Mouse (Mus musculus): Measurements from ENCODE around the gene Xbp1. TPM values are rescaled to one million over a fixed set of nuclear protein-coding genes. Genes with fewer than 3 reads are reported as not detected.
A peak's percentile ranks its signal among the peaks of the same experiment; 100 is the strongest.

Gene Xbp1
- polyA plus RNA-seq, 1 experiment from 2014 or later, result 161 TPM

DNA sequence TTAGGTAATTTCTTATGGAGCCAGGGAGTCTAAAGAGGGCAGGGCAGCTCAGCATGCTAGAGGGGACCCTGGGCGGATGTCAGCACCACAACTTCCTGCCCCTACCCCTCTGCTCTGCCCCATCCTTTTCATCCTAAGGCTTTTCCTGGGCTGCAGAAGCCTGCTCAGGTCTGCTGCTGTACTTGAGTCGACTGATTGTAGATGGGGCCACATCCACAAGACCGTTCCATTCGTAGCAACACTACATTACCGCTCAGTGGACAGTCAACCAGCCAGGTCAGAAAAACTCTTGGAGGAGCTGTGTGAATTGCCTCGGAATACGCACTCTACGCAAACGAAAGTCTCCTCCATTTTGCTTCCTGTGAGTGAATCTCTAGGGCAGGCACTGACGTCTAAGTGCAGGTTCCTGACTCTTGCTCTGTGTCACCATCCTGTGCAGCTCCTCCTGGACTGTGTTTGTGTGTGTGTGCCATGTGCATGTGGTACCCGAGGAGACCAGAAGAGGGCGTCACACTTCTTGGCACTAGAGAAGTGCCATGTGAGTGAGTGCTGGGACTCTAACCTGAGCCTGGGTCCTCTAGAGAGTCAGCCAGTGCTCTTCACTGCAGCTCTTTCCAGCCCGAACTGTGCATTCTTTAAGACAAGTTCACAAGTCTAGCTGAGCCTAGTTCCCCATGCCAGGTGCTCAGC, 23.8 kb upstream of the Xbp1 start:
- H3K36me3 ChIP-seq (replicated peaks; ENCODE audit: control insufficient read depth, insufficient read depth, low read depth, low read length), result no peaks in the 10 kb centered on the region
- H3K9me3 ChIP-seq (replicated peaks; ENCODE audit: control insufficient read depth, low read length), result no peaks in the 10 kb centered on the region
- H3K4me2 ChIP-seq (ENCODE audit: low read depth, low read length), result no peak overlapping the region
- no peaks in the 10 kb centered on the region for H3K27me3 ChIP-seq (ENCODE audit: control insufficient read depth, insufficient read depth, low read length)
- ATAC-seq (replicated peaks; ENCODE audit: insufficient number of reproducible peaks, low FRiP score, low TSS enrichment, low read depth), result no peak
- DNase-seq (ENCODE audit: low spot score), result no peak
- H3K27ac ChIP-seq (replicated peaks; ENCODE audit: low read depth, low read length), result no peak overlapping the region
- H3K9ac ChIP-seq (replicated peaks; ENCODE audit: low read length), result no peak overlapping the region
- no peaks in the 10 kb centered on the region for H3K4me1 ChIP-seq (ENCODE audit: control insufficient read depth, insufficient read depth, low read length)
- 92% methylated on average over 13 of the region's 13 CpGs for WGBS
- H3K4me3 ChIP-seq (ENCODE audit: low read depth, low read length), result no peak overlapping the region

DNA sequence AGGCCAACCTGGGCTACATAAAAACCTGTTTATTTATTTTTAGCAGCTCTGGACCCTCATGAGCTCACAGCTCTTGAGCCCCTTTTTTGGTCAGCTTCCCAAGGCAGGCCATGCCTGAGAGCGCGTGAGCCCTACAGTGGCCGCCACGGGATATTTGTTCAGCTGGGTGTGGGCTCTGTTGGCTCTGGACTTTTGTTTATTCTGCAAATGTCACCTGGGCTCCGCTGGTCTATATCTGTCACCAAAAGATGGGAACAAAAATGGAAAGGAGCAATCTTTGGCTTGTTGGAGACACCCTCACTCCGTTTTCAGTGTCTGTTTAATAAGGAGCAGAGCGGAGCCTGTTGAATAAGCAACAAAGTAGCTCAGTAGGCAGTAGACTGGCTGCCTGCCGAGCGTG, 22.0 kb upstream of the Xbp1 start:
- Histone ChIP-seq H3K4me2 (ENCODE audit: low read depth, low read length) (no peak overlapping the region), H3K27ac (replicated peaks; ENCODE audit: low read depth, low read length) (no peak overlapping the region), H3K4me3 (ENCODE audit: low read depth, low read length) (no peak overlapping the region), H3K9me3 (replicated peaks; ENCODE audit: control insufficient read depth, low read length) (no peaks in the 10 kb centered on the region), H3K9ac (replicated peaks; ENCODE audit: low read length) (no peak overlapping the region), H3K4me1 (ENCODE audit: control insufficient read depth, insufficient read depth, low read length) (no peaks in the 10 kb centered on the region), H3K27me3 (ENCODE audit: control insufficient read depth, insufficient read depth, low read length) (no peaks in the 10 kb centered on the region), H3K36me3 (replicated peaks; ENCODE audit: control insufficient read depth, insufficient read depth, low read depth, low read length) (no peaks in the 10 kb centered on the region)
- no peak for DNase-seq (ENCODE audit: low spot score)
- no peak for ATAC-seq (replicated peaks; ENCODE audit: insufficient number of reproducible peaks, low FRiP score, low TSS enrichment, low read depth)
- 76% methylated on average over 9 of the region's 9 CpGs for WGBS

DNA sequence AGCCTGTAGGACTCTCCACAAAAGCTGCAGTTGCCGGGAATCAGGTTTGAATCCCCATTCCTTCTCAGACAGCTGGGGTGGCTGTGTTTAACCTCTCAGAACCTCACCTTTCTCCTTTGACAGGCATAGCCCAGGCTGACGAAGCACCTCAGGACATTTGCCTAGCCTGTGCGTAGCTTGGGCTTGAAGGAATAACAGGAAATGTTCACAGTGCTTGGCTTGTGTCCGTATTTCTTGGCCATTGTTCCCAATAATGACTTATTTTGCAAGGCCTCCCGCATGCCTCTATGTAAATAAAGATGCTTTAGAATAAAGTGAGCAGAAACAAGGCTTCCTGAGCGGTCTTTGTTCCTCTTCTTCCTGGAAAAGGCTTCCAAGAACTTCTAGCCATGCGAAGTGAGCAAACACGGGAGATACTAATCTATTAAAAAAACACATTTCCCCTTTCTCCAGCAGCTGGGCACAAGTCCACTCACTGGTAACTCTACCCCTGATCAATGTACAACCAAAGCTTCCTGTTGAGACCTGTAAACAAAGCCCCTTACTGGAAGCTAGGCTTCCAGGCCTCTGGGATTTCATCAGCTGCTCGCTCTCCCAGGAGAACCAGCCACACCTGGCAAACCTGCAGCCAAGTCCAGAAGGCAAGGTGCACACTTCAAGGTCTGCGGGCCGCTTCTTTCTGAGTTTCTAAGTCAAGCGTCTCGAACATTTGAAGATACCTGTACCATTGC, 21.4 kb upstream of the Xbp1 start:
- Histone ChIP-seq H3K9me3 (replicated peaks; ENCODE audit: control insufficient read depth, low read length) (no peaks in the 10 kb centered on the region), H3K4me3 (ENCODE audit: low read depth, low read length) (no peak overlapping the region), H3K36me3 (replicated peaks; ENCODE audit: control insufficient read depth, insufficient read depth, low read depth, low read length) (no peaks in the 10 kb centered on the region), H3K27ac (replicated peaks; ENCODE audit: low read depth, low read length) (no peak overlapping the region), H3K27me3 (ENCODE audit: control insufficient read depth, insufficient read depth, low read length) (no peaks in the 10 kb centered on the region), H3K4me1 (ENCODE audit: control insufficient read depth, insufficient read depth, low read length) (no peaks in the 10 kb centered on the region), H3K9ac (replicated peaks; ENCODE audit: low read length) (no peak overlapping the region), H3K4me2 (ENCODE audit: low read depth, low read length) (no peak overlapping the region)
- WGBS, result 75% methylated on average over 13 of the region's 13 CpGs
- ATAC-seq (replicated peaks; ENCODE audit: insufficient number of reproducible peaks, low FRiP score, low TSS enrichment, low read depth) (no peak), DNase-seq (ENCODE audit: low spot score) (no peak)

DNA sequence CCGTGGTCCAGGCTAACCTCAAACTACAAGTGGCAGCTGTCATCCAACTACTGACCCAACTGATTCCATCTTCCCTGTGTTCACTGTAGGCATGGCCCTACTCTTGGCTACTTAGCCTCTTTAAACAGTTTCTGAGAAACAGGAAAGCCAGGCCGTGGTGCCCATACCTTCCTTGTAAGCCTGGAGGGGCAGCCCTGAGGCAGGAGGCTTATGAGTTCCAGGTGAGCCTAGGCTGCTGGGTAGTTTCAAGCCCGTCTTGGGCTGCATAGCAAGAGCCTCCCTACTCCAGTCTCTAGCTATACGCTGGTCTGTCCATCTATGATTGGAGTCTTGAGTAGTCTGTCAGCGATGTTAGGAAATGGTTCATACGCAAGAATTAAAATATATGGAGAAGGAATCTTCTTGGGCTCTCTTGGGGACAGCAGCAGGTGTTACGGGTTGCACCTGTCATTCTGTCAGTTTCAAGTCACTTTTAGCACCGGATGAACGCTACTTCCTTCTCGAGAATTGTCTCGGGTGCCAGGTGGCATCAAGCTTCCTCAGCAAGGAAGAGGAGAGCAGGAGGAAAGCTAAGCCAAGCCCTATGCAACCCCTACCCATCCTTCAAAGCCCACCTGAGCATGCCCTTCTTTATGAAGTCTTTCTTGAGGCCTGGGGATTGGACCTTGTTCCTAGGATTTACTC, 20.4 kb upstream of the Xbp1 start:
- Histone ChIP-seq H3K4me1 (ENCODE audit: control insufficient read depth, insufficient read depth, low read length) (no peaks in the 10 kb centered on the region), H3K9ac (replicated peaks; ENCODE audit: low read length) (no peak overlapping the region), H3K4me3 (ENCODE audit: low read depth, low read length) (no peak overlapping the region), H3K27me3 (ENCODE audit: control insufficient read depth, insufficient read depth, low read length) (no peaks in the 10 kb centered on the region), H3K9me3 (replicated peaks; ENCODE audit: control insufficient read depth, low read length) (no peaks in the 10 kb centered on the region), H3K4me2 (ENCODE audit: low read depth, low read length) (no peak overlapping the region), H3K36me3 (replicated peaks; ENCODE audit: control insufficient read depth, insufficient read depth, low read depth, low read length) (no peaks in the 10 kb centered on the region), H3K27ac (replicated peaks; ENCODE audit: low read depth, low read length) (no peak overlapping the region)
- 89% methylated on average over 11 of the region's 11 CpGs for WGBS
- ATAC-seq (replicated peaks; ENCODE audit: insufficient number of reproducible peaks, low FRiP score, low TSS enrichment, low read depth) (no peak), DNase-seq (ENCODE audit: low spot score) (no peak)

DNA sequence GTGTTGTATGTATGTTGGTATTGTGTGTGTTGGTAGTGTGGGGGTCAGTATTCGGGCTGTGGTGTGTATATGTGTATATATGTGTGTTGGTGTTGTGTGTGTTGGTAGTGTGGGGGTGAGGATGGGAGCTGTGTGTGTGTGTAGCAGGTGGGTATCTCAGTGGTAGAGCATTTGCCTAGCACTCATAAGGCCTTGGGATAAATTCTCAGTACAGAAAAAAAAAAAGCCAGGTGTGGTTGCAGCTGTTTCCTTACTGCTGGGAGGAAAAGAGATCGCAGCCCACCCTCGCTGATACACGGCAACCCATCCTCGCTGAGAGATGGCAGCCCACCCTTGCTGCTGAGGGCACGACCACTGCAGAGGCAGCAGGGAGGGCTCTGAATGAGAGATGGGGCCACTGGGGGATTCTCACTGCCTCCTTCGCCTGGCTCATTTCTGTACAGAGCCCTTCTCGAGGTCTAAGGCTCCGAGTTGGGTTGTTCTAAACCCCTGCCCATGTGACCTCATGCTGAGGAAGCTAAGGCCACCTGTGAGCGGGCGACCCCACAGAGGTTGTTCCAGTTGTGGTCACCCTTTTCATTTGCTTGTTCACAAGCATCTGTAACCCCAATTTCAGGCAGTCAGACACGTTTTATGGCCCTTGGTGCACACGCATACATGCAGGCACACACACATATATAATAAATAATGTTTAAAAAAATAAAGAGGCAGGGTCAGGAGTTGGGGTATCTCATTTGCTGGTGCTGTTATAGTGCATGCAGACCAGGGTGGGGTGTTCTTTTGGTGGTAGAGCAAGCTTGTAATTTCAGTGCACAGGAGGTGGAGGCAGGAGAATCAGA, 19.3 kb upstream of the Xbp1 start:
- WGBS, result 75% methylated on average over 13 of the region's 13 CpGs
- Histone ChIP-seq H3K4me3 (ENCODE audit: low read depth, low read length) (no peak overlapping the region), H3K9me3 (replicated peaks; ENCODE audit: control insufficient read depth, low read length) (no peaks in the 10 kb centered on the region), H3K36me3 (replicated peaks; ENCODE audit: control insufficient read depth, insufficient read depth, low read depth, low read length) (no peaks in the 10 kb centered on the region), H3K4me2 (ENCODE audit: low read depth, low read length) (no peak overlapping the region), H3K27me3 (ENCODE audit: control insufficient read depth, insufficient read depth, low read length) (no peaks in the 10 kb centered on the region), H3K4me1 (ENCODE audit: control insufficient read depth, insufficient read depth, low read length) (0 out of 2 replicates have a peak, but pooled peaks cover 2% of the 10 kb centered on the region), H3K27ac (replicated peaks; ENCODE audit: low read depth, low read length) (no peak overlapping the region), H3K9ac (replicated peaks; ENCODE audit: low read length) (no peak overlapping the region)
- DNase-seq (ENCODE audit: low spot score) (no peak), ATAC-seq (replicated peaks; ENCODE audit: insufficient number of reproducible peaks, low FRiP score, low TSS enrichment, low read depth) (no peak)

DNA sequence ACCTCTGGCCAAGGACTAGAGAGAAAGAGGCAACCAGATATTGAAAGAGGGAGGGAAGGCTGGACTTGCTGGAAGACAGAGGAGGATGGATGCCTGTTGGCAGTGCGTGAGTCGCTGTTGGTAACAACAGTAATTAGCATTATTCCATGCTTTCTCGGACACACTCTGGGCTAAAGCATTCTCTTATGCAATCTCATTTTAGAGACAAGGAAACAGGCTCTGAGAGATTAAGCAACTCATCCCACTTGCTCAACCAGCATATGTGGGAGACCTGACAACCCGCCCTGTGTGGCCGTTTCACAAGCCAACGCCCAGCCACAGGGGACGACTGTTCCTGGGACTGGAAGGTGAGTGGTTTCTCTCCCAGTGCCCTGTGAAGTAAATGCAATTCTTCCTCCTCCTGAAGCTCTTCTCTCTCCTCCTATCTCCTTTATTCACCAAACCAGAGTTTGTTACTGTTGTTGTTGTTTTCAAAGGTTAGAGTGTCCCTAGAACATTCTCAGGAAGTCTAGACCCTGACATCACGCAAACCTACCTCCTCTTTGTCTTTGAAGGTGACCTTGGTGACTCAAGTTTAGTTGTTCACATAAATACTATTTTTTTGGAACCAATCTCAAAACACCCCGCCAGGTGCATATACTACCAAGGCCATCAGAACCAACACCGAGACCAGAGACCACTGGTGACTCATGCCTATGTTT, 18.0 kb upstream of the Xbp1 start:
- no peak overlapping the region for H3K9ac ChIP-seq (replicated peaks; ENCODE audit: low read length)
- 0 out of 2 replicates have a peak, but pooled peaks cover 2% of the 10 kb centered on the region for H3K4me1 ChIP-seq (ENCODE audit: control insufficient read depth, insufficient read depth, low read length)
- 88% methylated on average over 10 of the region's 10 CpGs for WGBS
- H3K4me3 ChIP-seq (ENCODE audit: low read depth, low read length), result no peak overlapping the region
- no peak overlapping the region for H3K27ac ChIP-seq (replicated peaks; ENCODE audit: low read depth, low read length)
- H3K27me3 ChIP-seq (ENCODE audit: control insufficient read depth, insufficient read depth, low read length), result no peaks in the 10 kb centered on the region
- no peaks in the 10 kb centered on the region for H3K36me3 ChIP-seq (replicated peaks; ENCODE audit: control insufficient read depth, insufficient read depth, low read depth, low read length)
- H3K4me2 ChIP-seq (ENCODE audit: low read depth, low read length), result no peak overlapping the region
- DNase-seq (ENCODE audit: low spot score) (no peak), ATAC-seq (replicated peaks; ENCODE audit: insufficient number of reproducible peaks, low FRiP score, low TSS enrichment, low read depth) (no peak)
- no peaks in the 10 kb centered on the region for H3K9me3 ChIP-seq (replicated peaks; ENCODE audit: control insufficient read depth, low read length)

DNA sequence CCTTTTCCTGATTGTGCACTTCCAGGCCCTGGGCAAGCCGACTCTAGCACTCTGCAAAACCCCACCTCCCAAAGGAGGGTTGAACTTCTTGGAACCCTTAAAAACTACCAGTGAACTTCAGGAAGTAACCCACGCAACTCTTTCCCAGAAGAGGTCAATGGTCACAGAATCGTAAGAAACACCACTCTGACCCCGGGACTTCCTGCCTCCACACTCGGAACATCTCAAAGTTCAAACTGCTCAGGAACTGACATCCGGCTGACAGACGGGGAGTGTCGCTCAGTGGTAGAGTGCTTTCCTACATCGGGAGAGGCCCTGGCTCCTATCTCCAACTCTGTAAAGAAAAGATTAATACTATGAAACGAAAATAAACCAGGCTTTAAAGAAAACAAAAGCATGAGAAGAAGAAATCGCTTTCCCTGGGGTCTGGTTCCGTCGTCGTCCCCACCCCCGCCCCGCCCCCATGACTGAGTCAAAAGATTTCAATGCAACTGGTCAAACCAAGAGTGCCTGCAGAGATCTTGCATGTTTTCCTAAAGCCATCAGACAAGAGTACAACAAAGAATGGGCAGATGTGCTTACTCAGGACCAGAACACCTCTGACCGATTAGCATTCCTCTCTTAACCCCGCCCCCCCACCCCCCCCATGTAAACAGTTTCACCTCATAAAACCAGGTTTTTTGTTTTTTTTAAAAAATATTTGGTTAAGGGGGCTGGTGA, 14.4 kb upstream of the Xbp1 start:
- Histone ChIP-seq H3K4me1 (ENCODE audit: control insufficient read depth, insufficient read depth, low read length) (0 out of 2 replicates have a peak, but pooled peaks cover 2% of the 10 kb centered on the region), H3K9me3 (replicated peaks; ENCODE audit: control insufficient read depth, low read length) (no peaks in the 10 kb centered on the region), H3K4me2 (ENCODE audit: low read depth, low read length) (no peak overlapping the region), H3K27ac (replicated peaks; ENCODE audit: low read depth, low read length) (no peak overlapping the region), H3K27me3 (ENCODE audit: control insufficient read depth, insufficient read depth, low read length) (no peaks in the 10 kb centered on the region), H3K36me3 (replicated peaks; ENCODE audit: control insufficient read depth, insufficient read depth, low read depth, low read length) (no peaks in the 10 kb centered on the region), H3K4me3 (ENCODE audit: low read depth, low read length) (no peak overlapping the region), H3K9ac (replicated peaks; ENCODE audit: low read length) (no peak overlapping the region)
- DNase-seq (ENCODE audit: low spot score) (peak; percentile 39), ATAC-seq (replicated peaks; ENCODE audit: insufficient number of reproducible peaks, low FRiP score, low TSS enrichment, low read depth) (no peak)
- 20% methylated on average over 18 of the region's 18 CpGs for WGBS
